Mouse (Mus musculus): ENCODE measurements around the gene 1810013L24Rik.

- TF ChIP-seq CTCF (IDR thresholded peaks at IDR 0.05; ENCODE audit: borderline replicate concordance, extremely low read depth, insufficient read depth, insufficient read length): no peak
- TF ChIP-seq POLR2A (IDR thresholded peaks at IDR 0.05; ENCODE audit: borderline replicate concordance, extremely low read depth, insufficient read depth, insufficient read length, poor library complexity, severe bottlenecking): no peak
Observed at GRCm38 (mm10) chr16:8848309-8849068, 18.6 kb downstream of the 1810013L24Rik start.

Measured in brain, embryonic 14.5 days (tissue).